Mouse (Mus musculus) spleen, adult 18-20 months (tissue): ENCODE measurements around the gene Esr1.
"Not testable (repeated sequence)": the region's sequence is repeated elsewhere in the genome, so short reads cannot be mapped to it uniquely, and the experiment has no call there.

Experiments
- DNase-seq, 2 experiments: peaks; one replicate each; pipeline ENCODE4 v3.0.0; 2022; ENCODE audit warnings: mixed read lengths in 2 of 2

Esr1 gene

DNA sequence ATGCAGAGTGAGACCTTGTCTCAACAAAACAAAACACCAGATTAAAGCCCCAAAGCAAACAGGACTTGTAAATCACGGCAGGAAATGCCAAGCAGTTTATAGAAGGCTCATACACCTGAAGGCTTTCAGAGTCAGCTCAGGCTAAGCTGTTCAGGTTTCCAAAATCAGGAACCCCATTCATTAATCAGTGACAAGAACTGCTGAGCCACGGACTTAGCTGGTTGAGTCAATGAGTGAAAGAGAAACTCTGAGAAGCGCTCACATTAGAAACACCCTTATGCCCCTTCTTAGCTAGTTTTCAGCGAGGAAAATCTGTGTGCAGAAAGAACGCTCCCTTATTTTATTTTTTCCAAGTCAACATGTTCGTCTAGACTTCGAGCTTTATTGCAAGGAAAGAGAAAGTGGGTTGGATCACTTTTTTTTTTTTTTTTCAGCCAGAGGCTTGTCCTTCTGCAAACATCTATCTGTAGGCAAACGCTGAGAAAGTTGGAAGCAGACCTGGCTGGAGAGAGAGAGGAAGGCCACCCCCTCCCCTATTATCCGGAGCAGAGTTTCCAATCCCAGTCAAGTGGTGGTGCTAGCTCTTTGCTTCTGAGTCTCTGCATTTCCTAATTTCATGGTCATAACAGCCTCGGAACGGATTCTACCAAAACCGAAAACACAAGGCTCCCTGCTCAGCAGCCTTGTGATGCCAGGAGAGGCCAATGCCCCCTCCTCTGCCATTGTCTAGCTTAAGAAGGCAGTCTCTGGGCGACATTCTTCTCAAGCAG, at the start of gene Esr1:
TSS of gene Esr1 (plus strand) at position 208 of the 770 bp plus-strand sequence.
- DNase-seq: no peak

DNA sequence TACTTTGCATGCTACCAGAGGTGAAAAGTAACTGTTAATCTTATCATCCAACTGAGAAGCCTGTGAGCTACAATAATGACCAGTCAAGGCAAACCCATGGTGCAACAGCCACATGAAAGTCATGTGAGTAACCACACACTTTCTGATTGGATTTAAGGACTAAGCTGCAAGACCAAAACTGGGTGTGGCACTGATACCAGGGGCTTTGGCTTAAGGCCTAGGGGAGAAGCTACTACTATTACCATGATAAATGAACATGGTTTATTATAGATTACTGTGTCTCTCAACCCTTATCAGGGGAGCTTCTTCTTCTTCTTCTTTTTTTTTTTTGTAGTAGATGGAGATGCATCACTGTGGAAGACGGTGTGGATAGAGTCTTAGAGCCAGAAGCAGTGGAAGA, 46.2 kb upstream of the Esr1 start:
- DNase-seq: no peak

DNA sequence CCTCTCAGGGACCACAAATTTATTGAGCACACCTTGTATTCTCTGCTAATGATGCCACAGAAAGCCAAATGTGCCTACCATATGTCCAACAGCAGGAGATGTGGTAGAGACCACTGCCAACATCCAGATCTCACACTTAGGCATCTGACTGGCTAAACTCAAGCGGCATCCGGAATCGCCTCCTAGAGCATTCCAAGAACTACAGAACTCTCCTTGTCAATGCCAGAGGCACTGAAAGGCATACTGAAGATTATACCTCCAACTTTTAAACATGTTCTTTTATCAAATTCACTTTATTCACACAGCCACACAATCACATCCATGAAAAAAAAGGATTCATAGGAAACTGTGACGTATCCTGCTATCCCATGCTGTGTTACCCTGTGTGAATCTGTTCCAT, 40.6 kb upstream of the Esr1 start:
- no peak for DNase-seq

DNA sequence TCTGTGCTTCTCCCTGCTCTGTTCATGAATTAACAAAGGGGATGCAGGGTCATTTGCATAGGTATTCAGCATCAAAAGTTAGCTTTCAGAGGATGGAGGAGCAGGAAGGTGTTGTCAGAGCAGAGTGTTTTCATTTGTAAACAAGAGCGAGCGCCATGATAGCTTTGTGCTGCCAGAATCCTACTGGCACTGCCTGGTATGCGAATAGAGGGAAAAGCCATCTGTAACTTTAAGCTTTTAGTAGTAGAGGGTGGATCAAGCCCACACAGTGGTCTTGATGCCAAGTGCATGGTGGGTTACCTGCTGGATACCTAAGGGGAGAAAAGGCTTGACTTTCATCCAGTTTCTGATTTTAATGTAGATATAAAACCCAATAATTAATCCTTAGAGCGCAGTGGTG, 40.1 kb upstream of the Esr1 start:
- DNase-seq: no peak

DNA sequence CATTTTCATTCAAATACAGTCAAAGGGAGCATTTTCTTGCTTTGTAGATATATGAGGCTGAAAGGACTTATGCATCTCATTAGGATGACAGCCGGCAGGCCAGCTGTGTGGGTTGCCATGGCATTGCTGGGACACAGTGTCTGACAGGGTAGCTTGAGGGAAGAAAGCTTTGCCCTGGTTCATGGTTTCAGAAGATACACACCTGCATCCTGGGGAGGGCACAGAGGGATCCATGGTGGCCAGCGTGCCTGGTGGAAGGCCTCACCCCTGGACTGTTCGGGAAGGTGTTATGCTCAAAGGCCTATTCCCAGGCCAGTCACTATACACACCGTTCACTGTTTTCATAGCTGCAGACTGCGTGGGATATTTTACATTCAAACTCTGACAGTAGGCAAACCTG, 29.5 kb upstream of the Esr1 start:
- DNase-seq: no peak

DNA sequence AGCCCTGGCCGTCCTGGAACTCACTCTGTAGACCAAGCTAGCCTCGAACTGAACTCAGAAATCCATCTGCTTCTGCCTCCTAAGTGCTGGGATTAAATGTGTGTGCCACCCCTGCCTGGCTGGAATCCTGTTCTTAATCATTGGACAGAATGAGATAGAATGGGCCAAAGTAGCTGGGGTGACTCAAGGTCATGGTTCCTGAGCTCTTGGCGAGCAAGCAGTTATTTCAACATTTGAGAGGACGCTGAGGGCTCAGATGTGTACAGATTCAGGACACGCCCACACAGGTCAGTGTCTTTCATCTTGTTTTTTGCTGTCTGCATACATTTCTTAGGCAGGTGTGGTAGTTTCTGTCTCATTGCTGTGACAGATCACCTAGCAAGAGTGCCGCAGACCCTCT, 24.7 kb upstream of the Esr1 start:
- no peak for DNase-seq

DNA sequence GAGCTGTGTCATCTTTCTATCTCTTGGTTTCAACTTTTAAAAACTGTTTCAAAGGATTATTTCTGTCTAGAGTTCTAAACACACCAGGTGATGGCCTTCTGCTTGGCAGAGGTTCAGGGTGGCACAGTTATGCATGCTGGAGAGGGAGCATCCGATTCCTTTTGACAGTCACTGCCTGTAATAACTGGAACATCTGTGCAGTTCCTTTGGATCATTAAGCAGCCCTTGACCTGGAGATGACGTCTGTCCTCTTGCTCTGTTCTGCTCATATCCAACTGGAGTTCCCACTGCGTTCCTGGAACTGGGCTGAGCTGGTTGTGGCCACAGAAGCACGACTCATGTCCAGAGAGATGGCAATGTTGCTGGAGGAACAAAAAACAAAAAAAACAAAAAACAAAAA, 21.8 kb upstream of the Esr1 start:
- no peak for DNase-seq

DNA sequence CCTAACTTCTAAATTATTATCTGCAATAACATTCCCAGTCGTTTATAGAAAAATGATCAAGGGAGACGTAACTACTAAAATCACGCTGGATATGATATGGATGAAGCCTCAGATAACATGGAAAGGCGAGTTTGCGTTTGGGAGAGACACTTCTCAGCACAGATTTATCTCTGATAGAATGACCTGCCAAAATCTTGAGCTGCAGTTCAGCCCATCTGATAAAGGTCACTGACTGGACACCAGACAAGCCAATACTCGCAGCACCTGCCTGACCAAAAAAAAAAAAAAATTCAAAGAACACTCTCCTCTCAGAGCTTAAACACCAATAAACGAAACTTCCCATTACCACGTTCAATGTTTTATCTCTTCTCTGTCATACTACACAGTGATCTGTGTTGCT, 20.4 kb upstream of the Esr1 start:
- DNase-seq: no peak

DNA sequence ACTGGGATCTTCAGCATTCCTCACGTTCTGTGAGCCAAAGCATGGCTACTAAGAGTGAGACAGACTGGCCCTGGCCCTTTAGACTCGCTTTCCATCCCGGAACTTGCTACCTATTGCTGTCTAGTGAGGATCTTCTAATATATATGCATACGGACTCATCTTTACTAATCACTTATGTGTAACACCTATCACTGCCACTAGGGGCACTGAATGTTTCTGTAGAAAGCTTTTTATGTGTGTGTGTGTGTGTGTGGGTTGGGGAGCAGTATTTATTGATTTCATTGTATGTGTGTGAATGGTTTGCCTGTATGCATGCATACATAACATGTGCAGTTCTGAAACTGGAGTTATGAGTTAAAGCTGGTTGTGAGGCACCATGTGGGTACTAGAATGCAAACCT, 17.6 kb upstream of the Esr1 start:
- DNase-seq: no peak

DNA sequence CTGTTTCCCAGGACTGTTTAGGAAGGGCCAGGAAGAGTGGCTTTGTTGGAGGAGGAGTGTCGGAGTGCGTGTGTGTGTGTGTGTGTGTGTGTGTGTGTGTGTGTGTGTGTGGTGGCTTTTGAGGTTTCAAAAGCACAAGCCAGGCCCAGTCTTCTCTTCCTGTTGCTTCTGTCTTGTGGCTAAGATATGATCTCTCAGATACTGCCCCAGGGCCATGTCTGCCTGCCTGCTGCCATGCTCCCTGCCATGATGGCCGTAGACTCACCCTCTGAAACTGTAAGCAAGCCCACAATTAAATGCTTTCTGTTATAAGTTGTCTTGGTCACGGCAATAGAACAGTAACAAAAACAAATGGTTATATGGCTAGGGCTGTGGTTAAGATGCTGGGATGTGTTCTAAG, 14.2 kb upstream of the Esr1 start:
- DNase-seq: no peak

DNA sequence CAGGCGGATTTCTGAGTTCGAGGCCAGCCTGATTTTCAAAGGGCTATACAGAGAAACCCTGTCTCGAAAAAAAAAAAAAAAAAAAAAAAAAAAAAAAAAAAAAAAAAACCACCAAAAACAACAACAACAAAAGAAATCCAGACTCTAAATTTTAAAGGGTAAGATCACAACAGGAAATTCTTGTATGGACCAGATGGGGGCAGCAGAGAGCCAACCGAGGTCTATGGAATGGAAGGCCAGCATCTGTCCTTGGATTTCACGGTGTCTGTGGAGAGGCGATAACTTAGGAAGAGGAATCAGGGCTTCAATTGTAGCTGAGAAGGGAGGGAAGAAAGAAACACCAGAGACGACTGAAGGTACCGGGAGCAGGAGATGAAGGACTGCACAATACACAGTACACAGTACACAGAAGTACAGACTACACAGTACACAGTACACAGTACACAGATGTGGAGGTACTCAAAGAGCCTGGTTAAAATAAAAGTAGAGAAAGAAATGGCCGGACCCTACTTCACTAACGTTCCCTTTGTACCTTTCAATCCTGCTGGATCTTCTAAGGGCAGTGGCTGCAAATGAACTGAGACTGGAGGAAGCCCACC, 13.1 kb upstream of the Esr1 start:
- DNase-seq: peak in 1 of 2 experiments; percentile 53

DNA sequence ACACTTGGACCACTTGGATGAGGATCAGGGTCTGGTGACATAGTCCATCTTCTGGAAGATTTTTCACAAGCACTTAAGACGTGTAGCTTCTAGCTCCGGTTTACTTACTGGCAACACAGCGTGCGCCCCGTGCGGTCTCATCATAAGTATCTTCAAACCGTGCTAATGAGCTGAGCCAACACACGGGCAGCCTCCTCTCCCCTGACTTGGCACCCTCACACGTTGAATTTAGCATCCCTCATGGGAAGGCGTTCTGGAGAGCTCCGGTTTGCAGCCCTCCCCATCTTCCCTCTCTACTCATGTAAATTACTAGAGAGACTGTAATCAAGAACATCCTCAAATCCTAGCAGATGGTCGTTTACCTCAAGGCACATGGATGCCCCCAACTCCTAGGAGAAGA, 12.5 kb upstream of the Esr1 start:
- no peak for DNase-seq

DNA sequence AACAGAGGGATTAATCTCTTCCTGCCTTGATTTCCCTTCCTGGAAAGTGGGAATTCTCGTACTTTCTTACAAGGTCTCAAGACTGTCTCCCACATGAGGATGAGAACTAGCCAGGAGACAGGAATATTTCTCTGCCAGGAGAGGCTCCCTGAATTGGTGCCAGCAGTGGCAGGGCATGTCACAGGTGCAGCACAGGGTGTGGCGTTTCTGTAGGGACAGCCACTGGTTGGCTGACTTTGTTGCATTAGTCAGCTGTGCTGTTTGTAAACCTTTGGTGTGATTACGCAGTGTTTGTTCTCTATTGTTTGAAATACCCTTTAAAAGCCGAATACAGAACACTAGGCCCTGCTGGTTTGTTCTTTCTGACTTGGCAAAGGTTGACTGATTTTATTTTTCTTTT, 11.8 kb upstream of the Esr1 start:
- no peak for DNase-seq

DNA sequence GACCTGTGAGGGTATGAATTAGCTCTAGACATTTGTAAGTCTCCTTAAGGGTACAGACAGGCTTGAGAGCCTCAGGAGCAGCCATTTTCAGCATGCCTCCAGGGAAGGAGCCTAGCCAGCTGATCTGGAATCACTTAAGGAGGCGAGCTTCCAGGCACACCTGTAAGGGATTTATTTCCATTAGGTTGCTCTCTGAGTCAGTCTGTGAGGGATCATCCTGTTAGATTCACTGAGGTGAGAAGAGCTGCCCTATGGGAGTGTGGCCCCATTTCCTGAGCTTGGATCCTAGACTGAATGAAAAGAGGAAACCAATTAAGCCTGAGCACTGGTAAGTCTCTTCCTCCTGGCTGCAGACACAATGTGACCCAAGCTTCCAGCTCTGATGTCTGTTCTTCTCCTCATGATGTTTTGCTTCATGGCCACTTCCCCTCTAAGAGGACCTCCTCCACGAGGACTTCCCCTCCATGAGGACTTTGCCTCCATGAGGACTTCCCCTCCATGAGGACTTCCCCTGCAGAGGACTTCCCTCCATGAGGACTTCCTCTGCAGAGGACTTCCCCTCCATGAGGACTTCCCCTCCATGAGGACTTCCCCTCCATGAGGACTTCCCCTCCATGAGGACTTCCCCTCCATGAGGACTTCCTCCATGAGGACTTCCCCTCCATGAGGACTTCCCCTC, 10.5 kb upstream of the Esr1 start:
- no peak for DNase-seq

DNA sequence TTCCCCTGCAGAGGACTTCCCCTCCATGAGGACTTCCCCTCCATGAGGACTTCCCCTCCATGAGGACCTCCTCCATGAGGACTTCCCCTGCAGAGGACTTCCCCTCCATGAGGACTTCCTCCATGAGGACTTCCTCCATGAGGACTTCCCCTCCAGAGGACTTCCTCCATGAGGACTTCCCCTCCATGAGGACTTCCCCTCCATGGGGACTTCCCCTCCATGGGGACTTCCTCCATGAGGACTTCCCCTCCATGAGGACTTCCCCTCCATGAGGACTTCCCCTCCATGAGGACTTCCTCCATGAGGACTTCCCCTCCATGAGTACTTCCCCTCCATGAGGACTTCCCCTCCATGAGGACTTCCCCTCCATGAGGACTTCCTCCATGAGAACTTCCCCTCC, 9.8 kb upstream of the Esr1 start:
- not testable (repeated sequence) for DNase-seq

DNA sequence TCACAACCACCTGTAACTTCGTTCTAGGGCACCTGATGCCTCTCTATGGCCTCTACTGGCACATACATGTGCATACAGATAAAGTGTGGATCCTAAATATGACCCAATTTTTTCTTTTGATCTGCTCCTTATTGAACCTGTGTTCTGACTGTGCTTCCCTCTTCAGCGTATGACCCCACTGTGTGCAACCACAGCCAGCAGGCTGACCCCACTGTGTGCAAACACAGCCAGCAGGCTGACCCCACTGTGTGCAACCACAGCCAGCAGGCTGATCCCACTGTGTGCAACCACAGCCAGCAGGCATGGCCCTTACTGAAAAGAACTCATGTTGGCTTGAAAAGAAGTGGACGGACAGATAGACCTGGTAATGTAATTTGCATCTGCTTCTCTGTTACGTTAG, 8.9 kb upstream of the Esr1 start:
- DNase-seq: no peak

DNA sequence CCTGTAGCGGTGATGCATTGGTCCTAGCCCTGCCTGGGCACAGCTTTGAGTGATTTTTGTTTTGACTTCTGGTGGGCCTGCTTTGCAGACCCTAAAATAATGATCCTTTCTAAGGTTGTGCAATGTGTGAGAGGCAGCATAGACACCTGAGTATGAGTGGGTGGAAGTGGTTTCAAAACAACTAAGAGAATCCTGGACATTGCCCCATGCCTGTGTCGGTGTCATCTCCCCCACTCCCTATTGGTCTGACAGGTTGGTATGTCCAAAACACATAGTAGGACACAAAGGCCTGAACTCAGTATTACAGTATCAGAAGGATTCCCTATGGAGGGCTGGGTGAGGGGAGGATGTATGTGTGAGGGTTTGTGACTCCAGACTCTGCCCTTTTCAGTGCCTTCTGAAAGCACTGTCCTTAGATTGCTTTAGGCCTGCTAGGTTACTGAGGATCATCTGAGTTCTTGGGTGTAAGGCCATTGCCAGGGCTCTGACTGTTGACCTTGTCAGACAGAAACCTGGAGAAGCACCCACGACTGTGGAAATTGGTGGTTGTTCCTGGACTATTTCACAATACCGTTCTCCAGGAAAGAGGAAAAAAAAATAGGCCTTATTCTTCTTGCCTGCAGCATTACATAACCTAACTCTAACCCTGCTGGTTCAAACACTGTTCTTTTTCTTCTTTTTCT, 6.7 kb upstream of the Esr1 start:
- DNase-seq: no peak

DNA sequence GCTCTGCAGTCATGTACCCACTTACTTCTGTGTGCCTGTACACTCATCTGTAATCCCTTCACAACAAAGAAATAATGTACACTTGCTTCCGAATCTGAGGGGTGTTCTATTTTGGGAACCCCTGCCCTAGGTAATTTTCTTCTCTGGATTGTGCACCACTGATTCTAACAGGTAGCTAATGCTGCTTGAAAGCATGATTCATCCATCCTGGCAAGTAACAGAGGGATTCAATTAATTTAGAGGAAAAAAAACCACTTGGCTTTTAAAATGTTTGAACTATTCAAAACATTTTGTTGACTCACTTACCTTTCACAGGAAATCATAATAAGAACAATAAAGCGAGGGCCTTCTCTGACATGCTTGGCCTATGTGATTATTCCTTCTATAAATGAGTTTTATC, 1.2 kb upstream of the Esr1 start:
- DNase-seq: no peak

DNA sequence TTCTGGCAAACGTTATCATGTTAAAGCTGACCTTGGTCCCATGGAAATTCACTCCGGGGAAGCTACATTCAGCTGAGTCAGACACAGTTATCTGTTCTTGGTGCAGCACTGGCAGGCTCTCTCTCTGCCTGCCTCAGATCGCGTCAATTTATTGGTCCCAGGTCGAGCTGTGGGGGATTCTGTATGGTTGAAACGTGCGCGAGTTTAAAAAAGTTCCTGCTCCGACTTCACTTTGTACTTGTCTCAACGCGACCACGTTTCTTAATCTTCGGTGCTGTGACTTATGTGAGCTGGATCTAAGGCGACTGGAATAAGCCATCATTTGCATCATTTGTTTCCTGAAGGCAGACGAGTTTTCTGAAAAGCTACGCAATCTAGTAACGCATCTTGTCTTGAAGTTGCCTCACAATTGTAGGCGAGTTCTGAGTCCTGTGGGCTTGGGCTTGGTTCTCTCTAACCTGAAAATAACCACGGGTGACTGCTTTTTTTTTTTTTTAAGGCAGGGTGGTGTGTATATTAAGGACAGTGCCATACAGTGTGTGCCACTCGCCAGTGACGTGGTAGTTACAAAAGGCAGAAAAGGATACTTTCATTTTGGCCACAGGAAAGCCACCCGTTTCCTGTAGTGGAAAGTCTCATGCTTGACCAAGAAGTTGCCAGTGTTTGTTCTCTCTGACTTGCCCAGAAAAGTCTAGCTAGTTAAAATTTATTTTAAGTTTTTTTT, 1.1 kb downstream of the Esr1 start:
- peak in 1 of 2 experiments; percentile 35 for DNase-seq

DNA sequence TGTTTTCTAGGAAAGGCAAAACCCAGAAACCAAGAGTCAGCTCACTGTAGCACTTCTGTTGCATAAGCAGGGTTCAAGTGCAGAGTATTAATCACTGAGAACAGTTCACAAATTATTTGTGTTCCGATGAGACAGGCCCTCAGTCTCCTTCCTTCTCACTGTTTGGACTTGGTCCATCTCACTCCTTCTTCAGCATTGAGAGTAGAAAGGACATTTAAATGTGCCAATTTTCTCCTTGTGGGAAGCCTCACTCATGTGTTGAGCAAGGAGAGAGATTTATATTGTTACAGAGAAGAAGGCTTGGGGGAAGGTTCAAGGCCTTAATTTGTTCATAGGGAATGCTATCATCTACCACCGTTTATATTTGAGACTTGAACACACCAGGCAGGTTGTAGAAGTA, 6.6 kb downstream of the Esr1 start:
- DNase-seq: no peak

DNA sequence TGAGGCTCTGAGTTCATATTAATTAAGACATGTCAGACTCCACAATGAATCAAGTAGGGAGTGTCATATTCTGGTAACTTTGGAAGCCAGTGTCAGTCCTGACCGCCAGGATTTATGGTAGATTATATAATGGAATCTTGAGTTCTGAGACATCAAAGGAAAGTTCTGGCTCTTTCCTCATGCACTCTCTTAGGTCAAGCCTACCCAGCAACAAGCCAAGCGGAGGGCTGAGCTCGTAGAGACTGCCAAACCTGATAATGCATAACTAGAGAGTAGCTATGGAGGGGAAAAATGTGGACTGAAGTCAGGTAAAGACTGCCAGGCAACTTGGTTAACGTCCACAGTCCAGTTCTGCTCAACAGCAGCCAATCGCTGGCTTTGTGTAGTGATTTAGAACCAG, 7.3 kb downstream of the Esr1 start:
- DNase-seq: no peak

DNA sequence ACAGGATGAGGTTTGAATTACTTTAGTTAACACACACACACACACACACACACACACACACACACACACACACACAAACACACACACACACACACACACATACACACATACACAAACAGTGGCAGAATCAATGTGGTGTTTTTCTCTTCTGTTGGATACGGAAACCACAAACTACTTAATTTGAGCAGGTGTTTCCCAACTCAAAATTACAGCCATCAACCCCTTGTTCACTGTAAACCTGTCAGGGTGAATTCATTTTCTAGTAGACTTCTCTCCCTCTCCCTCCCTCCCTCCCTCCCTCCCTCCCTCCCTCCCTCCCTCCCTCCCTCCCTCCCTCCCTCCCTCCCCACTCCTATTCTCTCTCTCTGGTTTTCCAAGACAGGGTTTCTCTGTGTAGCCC, 8.0 kb downstream of the Esr1 start:
- not testable (repeated sequence) for DNase-seq
